Mouse (Mus musculus) right cerebral cortex, adult 18-20 months (tissue): Measurements from ENCODE around the gene Gnat2.
A peak's percentile ranks its signal among the peaks of the same experiment; 100 is the strongest.

Experiments used
- DNase-seq: peaks from one replicate; pipeline ENCODE4 v3.0.0; 2022; ENCODE audit warnings: mixed read lengths

Gnat2 gene

GRCm38 (mm10) chr3:108121101-108121500 is 28.5 kb downstream of the Gnat2 start:
- DNase-seq: no peak

GRCm38 (mm10) chr3:108123242-108123641 is 30.7 kb downstream of the Gnat2 start:
- no peak for DNase-seq

- no peak for DNase-seq
Observed at GRCm38 (mm10) chr3:108124131-108124530, 31.5 kb downstream of the Gnat2 start.

GRCm38 (mm10) chr3:108126327-108126726 is 33.7 kb downstream of the Gnat2 start:
- DNase-seq: no peak

GRCm38 (mm10) chr3:108128520-108128919 is 35.9 kb downstream of the Gnat2 start:
- DNase-seq: no peak

- DNase-seq: no peak
Observed at GRCm38 (mm10) chr3:108129367-108129766, 36.8 kb downstream of the Gnat2 start.

- DNase-seq: no peak
Observed at GRCm38 (mm10) chr3:108129804-108130203, 37.2 kb downstream of the Gnat2 start.

GRCm38 (mm10) chr3:108131216-108131615 is 38.6 kb downstream of the Gnat2 start:
- no peak for DNase-seq

GRCm38 (mm10) chr3:108131821-108132220 is 39.2 kb downstream of the Gnat2 start:
- DNase-seq: no peak

GRCm38 (mm10) chr3:108132484-108132883 is 39.9 kb downstream of the Gnat2 start:
- DNase-seq: no peak

- DNase-seq: peak; percentile 85
Observed at GRCm38 (mm10) chr3:108134701-108135100, 42.1 kb downstream of the Gnat2 start.

GRCm38 (mm10) chr3:108139113-108139512 is 46.5 kb downstream of the Gnat2 start:
- DNase-seq: no peak

GRCm38 (mm10) chr3:108140786-108141185 is 48.2 kb downstream of the Gnat2 start:
- DNase-seq: no peak

- peak; percentile 94 for DNase-seq
Observed at GRCm38 (mm10) chr3:108145534-108146445, 53.2 kb downstream of the Gnat2 start, which contains the start of gene Gnai3. Gene Gnai3, minus strand, starts transcription at chr3:108146146.

GRCm38 (mm10) chr3:108146671-108147070 is 54.1 kb downstream of the Gnat2 start:
- DNase-seq: no peak

- DNase-seq: peak; percentile 88
Observed at GRCm38 (mm10) chr3:108147386-108148235, 55.0 kb downstream of the Gnat2 start.
